Mouse (Mus musculus): Measurements from ENCODE around the gene Prss23. TPM values are rescaled to one million over a fixed set of nuclear protein-coding genes. Genes with fewer than 3 reads are reported as not detected.

Prss23 gene
- total and polyA plus RNA-seq, 3 experiments, result not detected

- Histone ChIP-seq H3K79me2 (ENCODE audit: control insufficient read depth, insufficient read depth, low read length, poor library complexity) (no peaks in the 10 kb centered on the region), H3K9ac (ENCODE audit: control insufficient read depth, low read depth, low read length, poor library complexity, severe bottlenecking) (no peak overlapping the region), H3K27ac (ENCODE audit: control insufficient read depth, low read depth, low read length) (no peak overlapping the region), H3K9me3 (replicated peaks; ENCODE audit: insufficient read depth, low read length) (no peaks in the 10 kb centered on the region), H3K4me1 (ENCODE audit: control insufficient read depth in 1 of 2, insufficient read depth in 2 of 2, low read length in 2 of 2) (no peaks in the 10 kb centered on the region), H3K4me3 (ENCODE audit: control insufficient read depth in 1 of 2, insufficient read depth in 1 of 2, low read depth in 2 of 2, low read length in 2 of 2) (no peak overlapping the region), H3K36me3 (ENCODE audit: control insufficient read depth in 1 of 2, insufficient read depth in 2 of 2, low read length in 2 of 2) (no peaks in the 10 kb centered on the region), H3K27me3 (ENCODE audit: control insufficient read depth in 1 of 2, insufficient read depth in 2 of 2, low read length in 2 of 2) (no peaks in the 10 kb centered on the region)
- TF ChIP-seq ZNF384 (IDR thresholded peaks at IDR 0.05; ENCODE audit: low read depth, low read length) (no peak), MYB (IDR thresholded peaks at IDR 0.05; ENCODE audit: low read depth, low read length) (no peak), TAL1 (IDR thresholded peaks at IDR 0.05; ENCODE audit: low read length) (no peak), E2F4 (IDR thresholded peaks at IDR 0.05; ENCODE audit: borderline replicate concordance, low read depth, low read length) (no peak), USF1 (IDR thresholded peaks at IDR 0.05; ENCODE audit: low read depth, low read length) (no peak), ELF1 (IDR thresholded peaks at IDR 0.05; ENCODE audit: low read depth, low read length) (no peak), GABPA (IDR thresholded peaks at IDR 0.05; ENCODE audit: low read depth, low read length) (no peak), MYC (IDR thresholded peaks at IDR 0.05; ENCODE audit: low read depth, low read length) (no peak), RAD21 (IDR thresholded peaks at IDR 0.05; ENCODE audit: low read depth, low read length) (no peak), KAT2A (conservative IDR thresholded peaks at IDR 0.05; ENCODE audit: low read depth, low read length) (no peak), JUND (IDR thresholded peaks at IDR 0.05; ENCODE audit: low read depth, low read length) (no peak), RCOR1 (IDR thresholded peaks at IDR 0.05; ENCODE audit: low read depth, low read length) (no peak), ZKSCAN1 (IDR thresholded peaks at IDR 0.05; ENCODE audit: low read depth, low read length) (no peak), HCFC1 (IDR thresholded peaks at IDR 0.05; ENCODE audit: low read depth, low read length) (no peak), CTCF (IDR thresholded peaks at IDR 0.05 in 2 of 3, conservative IDR thresholded peaks at IDR 0.05 in 1 of 3; ENCODE audit: control insufficient read depth in 1 of 3, insufficient read depth in 1 of 3, low read depth in 2 of 3, low read length in 3 of 3, poor library complexity in 1 of 3, severe bottlenecking in 1 of 3) (no peak), CHD1 (IDR thresholded peaks at IDR 0.05; ENCODE audit: low read depth, low read length) (no peak)
- no peak for DNase-seq (ENCODE audit: low read depth, low spot score)
Measured at GRCm38 (mm10) chr7:89556652-89557051, 29.7 kb upstream of the Prss23 start.

GRCm38 (mm10) chr7:89555170-89555569, 28.2 kb upstream of the Prss23 start:
- H3K4me3 ChIP-seq (ENCODE audit: control insufficient read depth in 1 of 2, insufficient read depth in 1 of 2, low read depth in 2 of 2, low read length in 2 of 2), result no peak overlapping the region
- H3K4me1 ChIP-seq (ENCODE audit: control insufficient read depth in 1 of 2, insufficient read depth in 2 of 2, low read length in 2 of 2), result no peaks in the 10 kb centered on the region
- no peak for DNase-seq (ENCODE audit: low read depth, low spot score)
- no peaks in the 10 kb centered on the region for H3K79me2 ChIP-seq (ENCODE audit: control insufficient read depth, insufficient read depth, low read length, poor library complexity)
- no peak for TF ChIP-seq MXI1 (IDR thresholded peaks at IDR 0.05; ENCODE audit: low read depth, low read length)
- TF ChIP-seq MYB (IDR thresholded peaks at IDR 0.05; ENCODE audit: low read depth, low read length), result no peak
- TF ChIP-seq ZKSCAN1 (IDR thresholded peaks at IDR 0.05; ENCODE audit: low read depth, low read length), result no peak
- TF ChIP-seq MEF2A (IDR thresholded peaks at IDR 0.05; ENCODE audit: extremely low read depth, insufficient replicate concordance, low read depth, low read length, poor library complexity, severe bottlenecking), result no peak
- no peak for TF ChIP-seq NRF1 (IDR thresholded peaks at IDR 0.05; ENCODE audit: insufficient read depth, low read depth, low read length, poor library complexity, severe bottlenecking)
- no peak for TF ChIP-seq ZC3H11A (IDR thresholded peaks at IDR 0.05; ENCODE audit: low read depth, low read length)
- no peaks in the 10 kb centered on the region for H3K9me3 ChIP-seq (replicated peaks; ENCODE audit: insufficient read depth, low read length)
- H3K27ac ChIP-seq (ENCODE audit: control insufficient read depth, low read depth, low read length), result no peak overlapping the region
- H3K9ac ChIP-seq (ENCODE audit: control insufficient read depth, low read depth, low read length, poor library complexity, severe bottlenecking), result no peak overlapping the region
- no peaks in the 10 kb centered on the region for H3K27me3 ChIP-seq (ENCODE audit: control insufficient read depth in 1 of 2, insufficient read depth in 2 of 2, low read length in 2 of 2)
- H3K36me3 ChIP-seq (ENCODE audit: control insufficient read depth in 1 of 2, insufficient read depth in 2 of 2, low read length in 2 of 2), result no peaks in the 10 kb centered on the region

Data from MEL (cell line).